Mouse (Mus musculus) heart, embryonic 13.5 days (tissue): ENCODE measurements around the gene Odf3b. TPM values are rescaled to one million over a fixed set of nuclear protein-coding genes. Genes with fewer than 3 reads are reported as not detected.

Source experiments
- ATAC-seq: fragments of 200-750 bp; cut with Nextera tagmentation; 2 replicates; pipeline ENCODE4 v1.8.0; 2017; ENCODE audit warnings: moderate TSS enrichment; ENCODE audit not compliant: insufficient number of reproducible peaks, low FRiP score, low TSS enrichment; ENCODE audit errors: extremely low read depth
- H3K27ac ChIP-seq: fragments of 300-500 bp; sonication (generic); replicated peaks from 2 replicates; pipeline ENCODE4 v1.5.1; 2015; ENCODE audit warnings: moderate library complexity, mild to moderate bottlenecking, inconsistent platforms
- H3K27me3 ChIP-seq: fragments of 300-500 bp; sonication (generic); replicated peaks from 2 replicates; pipeline ENCODE4 v1.6.1; 2015; ENCODE audit warnings: mild to moderate bottlenecking, inconsistent platforms
- H3K36me3 ChIP-seq: fragments of 300-500 bp; sonication (generic); 2 replicates; pipeline ENCODE4 v1.6.1; 2015; ENCODE audit warnings: mild to moderate bottlenecking, inconsistent platforms
- H3K4me1 ChIP-seq: fragments of 300-500 bp; sonication (generic); 2 replicates; pipeline ENCODE4 v1.6.1; 2015; ENCODE audit warnings: inconsistent platforms
- H3K4me2 ChIP-seq: fragments of 300-500 bp; sonication (generic); 2 replicates; pipeline ENCODE4 v1.6.1; 2015; ENCODE audit warnings: inconsistent platforms, mild to moderate bottlenecking, moderate library complexity
- H3K4me3 ChIP-seq: fragments of 300-500 bp; sonication (generic); 2 replicates; pipeline ENCODE4 v1.5.1; 2015; ENCODE audit warnings: moderate library complexity, mild to moderate bottlenecking, inconsistent platforms
- H3K9ac ChIP-seq: fragments of 300-500 bp; sonication (generic); 2 replicates; pipeline ENCODE4 v1.6.1; 2015; ENCODE audit warnings: inconsistent platforms, mild to moderate bottlenecking, moderate library complexity
- H3K9me3 ChIP-seq: fragments of 300-500 bp; sonication (generic); 2 replicates; pipeline ENCODE4 v1.6.1; 2016; ENCODE audit warnings: inconsistent platforms
- WGBS: fragments of 180-500 bp; shearing (Covaris S2); methylation state at CpG from one replicate; pipeline ENCODE4 v1.1.7; 2015; ENCODE audit warnings: mixed read lengths; 5-methylcytosine and 5-hydroxymethylcytosine counted together
- polyA plus RNA-seq: library from polyadenylated mRNA; unstranded; fragments of >200 nt; fragmentation: Nextera tagmentation; extraction: Ambion mirVana; gene quantifications from 2 replicates; pipeline ENCODE4 v1.2.1, GENCODE M21; 2015

Gene Odf3b
- polyA plus RNA-seq, 1 experiment from 2014 or later = 0.76 TPM

GRCm38 (mm10) chr15:89399716-89400115, 20.6 kb upstream of the Odf3b start:
- Histone ChIP-seq H3K9me3 (no peaks in the 10 kb centered on the region), H3K4me3 (no peak overlapping the region), H3K36me3 (no peaks in the 10 kb centered on the region), H3K9ac (no peak overlapping the region), H3K27ac (no peak overlapping the region), H3K27me3 (no peaks in the 10 kb centered on the region), H3K4me2 (no peak overlapping the region), H3K4me1 (no peaks in the 10 kb centered on the region)
- 39% methylated on average over 1 of the region's 1 CpGs for WGBS
- ATAC-seq = no peak

- Histone ChIP-seq H3K9ac (no peak overlapping the region), H3K27me3 (no peaks in the 10 kb centered on the region), H3K27ac (no peak overlapping the region), H3K36me3 (no peaks in the 10 kb centered on the region), H3K4me3 (no peak overlapping the region), H3K9me3 (no peaks in the 10 kb centered on the region), H3K4me1 (no peaks in the 10 kb centered on the region), H3K4me2 (no peak overlapping the region)
- ATAC-seq = no peak
- 74% methylated on average over 2 of the region's 2 CpGs for WGBS
Observed at GRCm38 (mm10) chr15:89398146-89398545, 19.1 kb upstream of the Odf3b start.

- no peak for ATAC-seq
Observed at GRCm38 (mm10) chr15:89396883-89397282, 17.8 kb upstream of the Odf3b start.

GRCm38 (mm10) chr15:89390081-89390480, 11.0 kb upstream of the Odf3b start:
- ATAC-seq = no peak
- WGBS = 84% methylated on average over 10 of the region's 10 CpGs

More at GRCm38 (mm10) chr15:89396883-89397282, 17.8 kb upstream of the Odf3b start:
- Histone ChIP-seq H3K9ac (no peak overlapping the region), H3K4me1 (no peaks in the 10 kb centered on the region), H3K4me2 (no peak overlapping the region), H3K9me3 (no peaks in the 10 kb centered on the region), H3K27me3 (no peaks in the 10 kb centered on the region), H3K36me3 (no peaks in the 10 kb centered on the region), H3K4me3 (no peak overlapping the region), H3K27ac (no peak overlapping the region)
- 80% methylated on average over 4 of the region's 4 CpGs for WGBS

GRCm38 (mm10) chr15:89387127-89387526, 8.0 kb upstream of the Odf3b start:
- no peak overlapping the region for H3K27ac ChIP-seq
- no peaks in the 10 kb centered on the region for H3K9me3 ChIP-seq
- no peak overlapping the region for H3K9ac ChIP-seq
- H3K27me3 ChIP-seq = peaks cover 56% of the 10 kb centered on the region
- no peaks in the 10 kb centered on the region for H3K36me3 ChIP-seq
- H3K4me2 ChIP-seq = no peak overlapping the region
- ATAC-seq = no peak
- no peak overlapping the region for H3K4me3 ChIP-seq
- WGBS = 33% methylated on average over 12 of the region's 12 CpGs
- no peaks in the 10 kb centered on the region for H3K4me1 ChIP-seq

More at GRCm38 (mm10) chr15:89390081-89390480, 11.0 kb upstream of the Odf3b start:
- Histone ChIP-seq H3K4me1 (no peaks in the 10 kb centered on the region), H3K36me3 (no peaks in the 10 kb centered on the region), H3K27me3 (peaks cover 38% of the 10 kb centered on the region), H3K9me3 (no peaks in the 10 kb centered on the region), H3K27ac (no peak overlapping the region), H3K4me3 (no peak overlapping the region), H3K4me2 (no peak overlapping the region), H3K9ac (no peak overlapping the region)

GRCm38 (mm10) chr15:89384617-89385016, 5.5 kb upstream of the Odf3b start, which contains the start of gene Klhdc7b:
Gene Klhdc7b (plus strand): TSS chr15:89384917.
- H3K9ac ChIP-seq = no peak within 1 kb of the TSS
- 72% methylated on average over 7 of the region's 7 CpGs for WGBS
- H3K4me1 ChIP-seq = peaks cover under 1% of the 10 kb centered on the region
- no peaks in the 10 kb centered on the region for H3K9me3 ChIP-seq
- peaks cover 75% of the 10 kb centered on the region for H3K27me3 ChIP-seq
- H3K36me3 ChIP-seq = no peaks in the 10 kb centered on the region
- no peak within 1 kb of the TSS for H3K4me3 ChIP-seq
- H3K27ac ChIP-seq = no peak within 1 kb of the TSS
- H3K4me2 ChIP-seq = no peak within 1 kb of the TSS
- ATAC-seq = 0 out of 2 replicates have a peak, but pooled peaks have one; percentile 23

GRCm38 (mm10) chr15:89379429-89379828, 347 bp upstream of the Odf3b start:
- peak overlapping the region; percentile 71 for H3K9ac ChIP-seq
- no peak for ATAC-seq

GRCm38 (mm10) chr15:89377938-89378828, 899 bp downstream of the Odf3b start:
- Histone ChIP-seq H3K9ac (peak overlapping the region; percentile 71), H3K4me3 (peak overlapping the region; percentile 54), H3K36me3 (no peaks in the 10 kb centered on the region), H3K27me3 (peaks cover 68% of the 10 kb centered on the region), H3K9me3 (no peaks in the 10 kb centered on the region), H3K4me2 (peak overlapping the region; percentile 82), H3K27ac (no peak overlapping the region), H3K4me1 (peaks cover 35% of the 10 kb centered on the region)
- WGBS = 9% methylated on average over 46 of the region's 46 CpGs
- no peak for ATAC-seq

More at GRCm38 (mm10) chr15:89379429-89379828, 347 bp upstream of the Odf3b start:
- peaks cover 30% of the 10 kb centered on the region for H3K4me1 ChIP-seq
- peaks cover 75% of the 10 kb centered on the region for H3K27me3 ChIP-seq
- H3K4me2 ChIP-seq = peak overlapping the region; percentile 82
- no peaks in the 10 kb centered on the region for H3K9me3 ChIP-seq
- H3K27ac ChIP-seq = no peak overlapping the region
- H3K36me3 ChIP-seq = no peaks in the 10 kb centered on the region
- WGBS = 9% methylated on average over 10 of the region's 10 CpGs
- H3K4me3 ChIP-seq = peak overlapping the region; percentile 54

GRCm38 (mm10) chr15:89377362-89377761, 1.7 kb downstream of the Odf3b start:
- peaks cover 44% of the 10 kb centered on the region for H3K4me1 ChIP-seq
- no peak for ATAC-seq
- H3K4me2 ChIP-seq = peak overlapping the region; percentile 24
- no peaks in the 10 kb centered on the region for H3K9me3 ChIP-seq
- H3K4me3 ChIP-seq = no peak overlapping the region
- no peak overlapping the region for H3K27ac ChIP-seq
- H3K9ac ChIP-seq = no peak overlapping the region; the same call in 1 of the 2 replicates
- WGBS = 4% methylated on average over 18 of the region's 18 CpGs
- peaks cover 67% of the 10 kb centered on the region for H3K27me3 ChIP-seq
- peaks cover 5% of the 10 kb centered on the region for H3K36me3 ChIP-seq

GRCm38 (mm10) chr15:89376957-89377356, 2.1 kb downstream of the Odf3b start, which contains the start of gene Tymp:
Gene Tymp (minus strand): TSS chr15:89377039.
- Histone ChIP-seq H3K36me3 (peaks cover 9% of the 10 kb centered on the region), H3K4me3 (no peak within 1 kb of the TSS), H3K27ac (no peak within 1 kb of the TSS), H3K9ac (peak within 1 kb of the TSS; percentile 71; the same call in 1 of the 2 replicates), H3K4me2 (peak within 1 kb of the TSS; percentile 24), H3K27me3 (peaks cover 63% of the 10 kb centered on the region), H3K4me1 (peaks cover 45% of the 10 kb centered on the region), H3K9me3 (no peaks in the 10 kb centered on the region)
- 21% methylated on average over 16 of the region's 16 CpGs for WGBS
- no peak for ATAC-seq

- H3K36me3 ChIP-seq = peaks cover 18% of the 10 kb centered on the region
- no peak overlapping the region for H3K4me2 ChIP-seq
- 73% methylated on average over 7 of the region's 7 CpGs for WGBS
- H3K4me1 ChIP-seq = peaks cover 45% of the 10 kb centered on the region
- no peak for ATAC-seq
- peaks cover 56% of the 10 kb centered on the region for H3K27me3 ChIP-seq
- no peak overlapping the region for H3K9ac ChIP-seq
- H3K9me3 ChIP-seq = no peaks in the 10 kb centered on the region
- H3K4me3 ChIP-seq = no peak overlapping the region
- H3K27ac ChIP-seq = no peak overlapping the region
Observed at GRCm38 (mm10) chr15:89376040-89376439, 3.0 kb downstream of the Odf3b start.
